Mouse (Mus musculus): Measurements from ENCODE around the gene Cdc42ep4. TPM values are rescaled to one million over a fixed set of nuclear protein-coding genes. Genes with fewer than 3 reads are reported as not detected.

Gene Cdc42ep4
- polyA plus RNA-seq, 1 experiment, result 13.3 TPM

DNA sequence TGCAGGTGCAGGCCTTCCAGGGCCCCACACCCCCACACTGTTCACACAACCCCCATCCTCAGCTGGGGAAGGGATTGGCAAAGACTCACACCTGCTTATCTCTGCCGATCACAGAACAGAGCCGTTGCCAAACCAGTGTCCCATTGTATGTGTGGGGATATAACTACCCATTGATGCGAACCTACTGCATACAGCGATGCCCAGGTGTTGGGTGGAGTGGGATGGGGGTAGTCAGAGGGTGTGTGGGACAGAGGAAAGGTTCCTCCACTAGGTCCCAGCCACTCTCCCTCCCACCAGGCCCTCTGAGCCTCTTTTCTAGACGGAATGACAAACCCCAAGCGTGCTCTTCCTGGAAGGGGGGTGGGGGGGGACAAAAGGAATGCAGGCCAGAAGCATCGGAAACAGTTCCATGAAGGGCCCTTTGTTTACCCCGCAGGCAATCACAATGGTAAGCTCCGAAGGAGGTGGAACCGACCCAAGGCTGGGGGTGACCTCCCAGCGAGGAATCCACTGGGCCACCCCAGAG, 41.9 kb downstream of the Cdc42ep4 start, which contains the start of gene Cpsf4l:
TSS of gene Cpsf4l (minus strand) at position 287 of the 526 bp plus-strand sequence.
- no peaks in the 10 kb centered on the region for H3K27me3 ChIP-seq (ENCODE audit: control insufficient read depth, insufficient read depth, insufficient read length)
- no peak within 1 kb of the TSS for H3K4me3 ChIP-seq
- no peak for TF ChIP-seq TCF3 (IDR thresholded peaks at IDR 0.05; ENCODE audit: insufficient read length, low read depth)
- no peak for TF ChIP-seq POLR2A (IDR thresholded peaks at IDR 0.05; ENCODE audit: insufficient read length, low read depth)
- TF ChIP-seq E2F4 (IDR thresholded peaks at IDR 0.05; ENCODE audit: insufficient read depth), result no peak
- TF ChIP-seq REST (IDR thresholded peaks at IDR 0.05; ENCODE audit: insufficient read depth, insufficient read length), result no peak
- TF ChIP-seq USF1 (IDR thresholded peaks at IDR 0.05; ENCODE audit: low read depth), result no peak
- TF ChIP-seq MAX (IDR thresholded peaks at IDR 0.05; ENCODE audit: low read depth), result no peak
- no peak for TF ChIP-seq MYOG (IDR thresholded peaks at IDR 0.05; ENCODE audit: control insufficient read depth in 1 of 3, insufficient read depth in 1 of 3, insufficient read length in 2 of 3, low read depth in 2 of 3)
- TF ChIP-seq TCF12 (IDR thresholded peaks at IDR 0.05; ENCODE audit: insufficient read depth, poor library complexity, severe bottlenecking), result no peak
- no peak for TF ChIP-seq CEBPB (IDR thresholded peaks at IDR 0.05; ENCODE audit: insufficient read depth, poor library complexity, severe bottlenecking)
- no peak for TF ChIP-seq POLR2AphosphoS2 (IDR thresholded peaks at IDR 0.05; ENCODE audit: insufficient read length, low read depth)
- TF ChIP-seq MYOD1 (IDR thresholded peaks at IDR 0.05; ENCODE audit: control insufficient read depth in 1 of 3, insufficient read length in 2 of 3, low read depth in 2 of 3), result no peak
- TF ChIP-seq SRF (IDR thresholded peaks at IDR 0.05; ENCODE audit: control insufficient read depth, insufficient read length, low read depth), result no peak
- H3ac ChIP-seq (ENCODE audit: control insufficient read depth, insufficient read length), result no peak within 1 kb of the TSS
- H3K79me2 ChIP-seq (ENCODE audit: control insufficient read depth, insufficient read depth), result no peaks in the 10 kb centered on the region
- H3K4me2 ChIP-seq (ENCODE audit: low read depth), result no peak within 1 kb of the TSS
- H3K36me3 ChIP-seq (ENCODE audit: control insufficient read depth, insufficient read depth), result no peaks in the 10 kb centered on the region

DNA sequence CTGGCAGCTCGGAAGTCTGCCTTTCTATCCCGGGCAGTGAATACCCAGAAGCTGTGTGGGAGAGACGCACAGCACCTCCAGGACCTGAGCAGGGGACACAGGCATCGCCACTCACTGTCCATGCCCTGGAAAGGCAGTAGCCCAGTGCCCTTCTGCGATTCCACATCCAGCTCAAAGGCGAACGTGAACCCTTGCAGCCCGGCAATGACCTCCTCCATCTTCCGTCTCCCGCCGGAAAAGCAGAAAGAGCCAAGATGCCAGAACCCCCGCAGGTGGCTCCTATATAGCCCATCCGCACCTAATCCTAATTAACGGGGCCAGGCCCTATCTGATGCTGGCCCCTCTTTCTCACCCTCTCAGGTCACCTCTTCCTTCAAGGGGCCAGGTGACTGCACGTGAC, 42.4 kb downstream of the Cdc42ep4 start:
- H3K79me2 ChIP-seq (ENCODE audit: control insufficient read depth, insufficient read depth), result no peaks in the 10 kb centered on the region
- H3K4me2 ChIP-seq (ENCODE audit: low read depth), result no peak overlapping the region
- TF ChIP-seq REST (IDR thresholded peaks at IDR 0.05; ENCODE audit: insufficient read depth, insufficient read length), result no peak
- TF ChIP-seq POLR2AphosphoS2 (IDR thresholded peaks at IDR 0.05; ENCODE audit: insufficient read length, low read depth), result no peak
- no peak for TF ChIP-seq SRF (IDR thresholded peaks at IDR 0.05; ENCODE audit: control insufficient read depth, insufficient read length, low read depth)
- no peak for TF ChIP-seq TCF12 (IDR thresholded peaks at IDR 0.05; ENCODE audit: insufficient read depth, poor library complexity, severe bottlenecking)
- TF ChIP-seq MYOG (IDR thresholded peaks at IDR 0.05; ENCODE audit: control insufficient read depth in 1 of 3, insufficient read depth in 1 of 3, insufficient read length in 2 of 3, low read depth in 2 of 3), result no peak
- no peak for TF ChIP-seq TCF3 (IDR thresholded peaks at IDR 0.05; ENCODE audit: insufficient read length, low read depth)
- no peak for TF ChIP-seq USF1 (IDR thresholded peaks at IDR 0.05; ENCODE audit: low read depth)
- no peak for TF ChIP-seq POLR2A (IDR thresholded peaks at IDR 0.05; ENCODE audit: insufficient read length, low read depth)
- no peak for TF ChIP-seq MAX (IDR thresholded peaks at IDR 0.05; ENCODE audit: low read depth)
- no peak for TF ChIP-seq CEBPB (IDR thresholded peaks at IDR 0.05; ENCODE audit: insufficient read depth, poor library complexity, severe bottlenecking)
- TF ChIP-seq MYOD1 (IDR thresholded peaks at IDR 0.05; ENCODE audit: control insufficient read depth in 1 of 3, insufficient read length in 2 of 3, low read depth in 2 of 3), result no peak
- no peak for TF ChIP-seq E2F4 (IDR thresholded peaks at IDR 0.05; ENCODE audit: insufficient read depth)
- no peak overlapping the region for H3K4me3 ChIP-seq
- H3ac ChIP-seq (ENCODE audit: control insufficient read depth, insufficient read length), result no peak overlapping the region
- no peaks in the 10 kb centered on the region for H3K27me3 ChIP-seq (ENCODE audit: control insufficient read depth, insufficient read depth, insufficient read length)
- no peaks in the 10 kb centered on the region for H3K36me3 ChIP-seq (ENCODE audit: control insufficient read depth, insufficient read depth)

DNA sequence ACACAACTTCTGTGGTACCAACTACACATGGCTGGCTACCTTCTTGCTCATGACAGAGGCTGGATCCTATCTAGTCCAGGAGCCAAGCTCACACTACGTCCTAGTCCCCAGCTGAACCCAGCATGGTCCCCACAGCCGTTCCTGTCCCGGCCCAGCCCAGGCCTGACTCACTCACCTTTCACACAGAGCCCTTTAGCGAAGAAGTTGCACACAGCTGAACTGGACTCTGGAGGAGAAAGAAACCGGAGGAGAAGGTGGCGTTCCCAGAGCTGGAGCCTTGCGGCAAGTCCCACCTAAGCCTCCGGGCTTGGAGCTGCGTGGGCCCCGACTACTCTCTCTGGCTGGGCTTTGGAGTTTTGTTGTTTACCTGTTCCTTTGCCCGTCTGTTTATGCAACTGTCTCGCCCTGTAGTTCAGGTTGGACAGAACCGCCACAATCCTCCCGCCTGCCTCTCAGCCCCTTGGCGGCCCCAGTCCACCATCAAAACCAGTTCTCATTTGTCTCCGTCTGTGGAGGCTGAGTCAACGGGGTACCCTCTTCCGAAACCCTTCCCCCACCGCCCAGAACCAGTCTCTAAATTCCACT, 43.0 kb downstream of the Cdc42ep4 start:
- Histone ChIP-seq H3K27me3 (ENCODE audit: control insufficient read depth, insufficient read depth, insufficient read length) (no peaks in the 10 kb centered on the region), H3K4me3 (no peak overlapping the region), H3K4me2 (ENCODE audit: low read depth) (no peak overlapping the region), H3K79me2 (ENCODE audit: control insufficient read depth, insufficient read depth) (no peaks in the 10 kb centered on the region), H3K36me3 (ENCODE audit: control insufficient read depth, insufficient read depth) (no peaks in the 10 kb centered on the region), H3ac (ENCODE audit: control insufficient read depth, insufficient read length) (no peak overlapping the region)
- no peak for TF ChIP-seq REST (IDR thresholded peaks at IDR 0.05; ENCODE audit: insufficient read depth, insufficient read length)
- TF ChIP-seq MYOD1 (IDR thresholded peaks at IDR 0.05; ENCODE audit: control insufficient read depth in 1 of 3, insufficient read length in 2 of 3, low read depth in 2 of 3), result peak in 1 of 3 experiments; percentile 42
- no peak for TF ChIP-seq TCF3 (IDR thresholded peaks at IDR 0.05; ENCODE audit: insufficient read length, low read depth)
- peak in 1 of 3 experiments; percentile 24 for TF ChIP-seq MYOG (IDR thresholded peaks at IDR 0.05; ENCODE audit: control insufficient read depth in 1 of 3, insufficient read depth in 1 of 3, insufficient read length in 2 of 3, low read depth in 2 of 3)

- H3K4me2 ChIP-seq (ENCODE audit: low read depth), result no peak overlapping the region
- TF ChIP-seq CEBPB (IDR thresholded peaks at IDR 0.05; ENCODE audit: insufficient read depth, poor library complexity, severe bottlenecking) (no peak), SRF (IDR thresholded peaks at IDR 0.05; ENCODE audit: control insufficient read depth, insufficient read length, low read depth) (no peak)
- H3K4me3 ChIP-seq, result no peak overlapping the region
- H3K36me3 ChIP-seq (ENCODE audit: control insufficient read depth, insufficient read depth), result no peaks in the 10 kb centered on the region
- peaks cover 4% of the 10 kb centered on the region for H3K27me3 ChIP-seq (ENCODE audit: control insufficient read depth, insufficient read depth, insufficient read length)
- no peaks in the 10 kb centered on the region for H3K79me2 ChIP-seq (ENCODE audit: control insufficient read depth, insufficient read depth)
- no peak overlapping the region for H3ac ChIP-seq (ENCODE audit: control insufficient read depth, insufficient read length)
These were observed 45.6 kb downstream of the Cdc42ep4 start for GRCm38 (mm10) chr11:113705966-113706652.

- Histone ChIP-seq H3K4me2 (ENCODE audit: low read depth) (no peak overlapping the region), H3ac (ENCODE audit: control insufficient read depth, insufficient read length) (no peak overlapping the region), H3K79me2 (ENCODE audit: control insufficient read depth, insufficient read depth) (no peaks in the 10 kb centered on the region), H3K27me3 (ENCODE audit: control insufficient read depth, insufficient read depth, insufficient read length) (peaks cover 4% of the 10 kb centered on the region), H3K4me3 (no peak overlapping the region), H3K36me3 (ENCODE audit: control insufficient read depth, insufficient read depth) (no peaks in the 10 kb centered on the region)
- no peak for TF ChIP-seq REST (IDR thresholded peaks at IDR 0.05; ENCODE audit: insufficient read depth, insufficient read length)
- TF ChIP-seq MYOD1 (IDR thresholded peaks at IDR 0.05; ENCODE audit: control insufficient read depth in 1 of 3, insufficient read length in 2 of 3, low read depth in 2 of 3), result no peak
- TF ChIP-seq TCF12 (IDR thresholded peaks at IDR 0.05; ENCODE audit: insufficient read depth, poor library complexity, severe bottlenecking), result no peak
- TF ChIP-seq MAX (IDR thresholded peaks at IDR 0.05; ENCODE audit: low read depth), result no peak
- no peak for TF ChIP-seq TCF3 (IDR thresholded peaks at IDR 0.05; ENCODE audit: insufficient read length, low read depth)
- no peak for TF ChIP-seq POLR2A (IDR thresholded peaks at IDR 0.05; ENCODE audit: insufficient read length, low read depth)
- no peak for TF ChIP-seq CEBPB (IDR thresholded peaks at IDR 0.05; ENCODE audit: insufficient read depth, poor library complexity, severe bottlenecking)
- TF ChIP-seq POLR2AphosphoS2 (IDR thresholded peaks at IDR 0.05; ENCODE audit: insufficient read length, low read depth), result no peak
- no peak for TF ChIP-seq USF1 (IDR thresholded peaks at IDR 0.05; ENCODE audit: low read depth)
- no peak for TF ChIP-seq SRF (IDR thresholded peaks at IDR 0.05; ENCODE audit: control insufficient read depth, insufficient read length, low read depth)
- TF ChIP-seq MYOG (IDR thresholded peaks at IDR 0.05; ENCODE audit: control insufficient read depth in 1 of 3, insufficient read depth in 1 of 3, insufficient read length in 2 of 3, low read depth in 2 of 3), result no peak
- no peak for TF ChIP-seq E2F4 (IDR thresholded peaks at IDR 0.05; ENCODE audit: insufficient read depth)
These were observed 47.9 kb downstream of the Cdc42ep4 start for GRCm38 (mm10) chr11:113703758-113704157.

Data from myocyte (in vitro differentiated cells).